Mouse (Mus musculus): ENCODE data around the gene Slfnl1. TPM values are rescaled to one million over a fixed set of nuclear protein-coding genes. Genes with fewer than 3 reads are reported as not detected.

Slfnl1 gene
- under 1 TPM in 3 of 4 experiments, not detected in 1; 0.43 to 0.70 (median 0.68) TPM for total RNA-seq (2022)

- no peak for DNase-seq (ENCODE audit: low spot score in 2 of 2)
Measured at GRCm38 (mm10) chr4:120531986-120532385, at the start of gene Slfnl1. TSS of gene Slfnl1 (plus strand) at chr4:120532231.

GRCm38 (mm10) chr4:120487707-120488106 is 44.3 kb upstream of the Slfnl1 start:
- no peak for DNase-seq (ENCODE audit: low spot score in 2 of 2)

- no peak for DNase-seq (ENCODE audit: low spot score in 2 of 2)
Measured at GRCm38 (mm10) chr4:120506955-120507354, 25.1 kb upstream of the Slfnl1 start.

GRCm38 (mm10) chr4:120511203-120511602 is 20.8 kb upstream of the Slfnl1 start:
- no peak for DNase-seq (ENCODE audit: low spot score in 2 of 2)

GRCm38 (mm10) chr4:120514366-120514765 is 17.7 kb upstream of the Slfnl1 start:
- DNase-seq (ENCODE audit: low spot score in 2 of 2) = no peak

- no peak for DNase-seq (ENCODE audit: low spot score in 2 of 2)
Measured at GRCm38 (mm10) chr4:120516491-120516890, 15.5 kb upstream of the Slfnl1 start.

- DNase-seq (ENCODE audit: low spot score in 2 of 2) = no peak
Measured at GRCm38 (mm10) chr4:120516907-120517306, 15.1 kb upstream of the Slfnl1 start.

- DNase-seq (ENCODE audit: low spot score in 2 of 2) = no peak
Measured at GRCm38 (mm10) chr4:120517335-120517734, 14.7 kb upstream of the Slfnl1 start.

- DNase-seq (ENCODE audit: low spot score in 2 of 2) = no peak
Measured at GRCm38 (mm10) chr4:120521761-120522160, 10.3 kb upstream of the Slfnl1 start.

GRCm38 (mm10) chr4:120522351-120522750 is 9.7 kb upstream of the Slfnl1 start:
- DNase-seq (ENCODE audit: low spot score in 2 of 2) = no peak

GRCm38 (mm10) chr4:120523092-120523491 is 8.9 kb upstream of the Slfnl1 start:
- no peak for DNase-seq (ENCODE audit: low spot score in 2 of 2)

GRCm38 (mm10) chr4:120528171-120528570 is 3.9 kb upstream of the Slfnl1 start:
- DNase-seq (ENCODE audit: low spot score in 2 of 2) = no peak

GRCm38 (mm10) chr4:120538664-120539063 is 6.6 kb downstream of the Slfnl1 start:
- no peak for DNase-seq (ENCODE audit: low spot score in 2 of 2)

- DNase-seq (ENCODE audit: low spot score in 2 of 2) = no peak
Measured at GRCm38 (mm10) chr4:120544896-120545295, 12.9 kb downstream of the Slfnl1 start.

- no peak for DNase-seq (ENCODE audit: low spot score in 2 of 2)
Measured at GRCm38 (mm10) chr4:120556592-120556991, 24.6 kb downstream of the Slfnl1 start.

- DNase-seq (ENCODE audit: low spot score in 2 of 2) = no peak
Measured at GRCm38 (mm10) chr4:120565726-120566125, 33.7 kb downstream of the Slfnl1 start.

- DNase-seq (ENCODE audit: low spot score in 2 of 2) = no peak
Measured at GRCm38 (mm10) chr4:120568005-120568404, 36.0 kb downstream of the Slfnl1 start.

GRCm38 (mm10) chr4:120569025-120569424 is 37.0 kb downstream of the Slfnl1 start:
- no peak for DNase-seq (ENCODE audit: low spot score in 2 of 2)

GRCm38 (mm10) chr4:120569486-120570437 is 37.7 kb downstream of the Slfnl1 start, which contains the start of gene Ctps:
TSS of gene Ctps (minus strand) at chr4:120570276.
- peak; percentile 89 to 92 for DNase-seq (ENCODE audit: low spot score in 2 of 2)

GRCm38 (mm10) chr4:120570438-120571069 is 38.5 kb downstream of the Slfnl1 start:
- DNase-seq (ENCODE audit: low spot score in 2 of 2) = no peak

GRCm38 (mm10) chr4:120571070-120571464 is 39.0 kb downstream of the Slfnl1 start:
- no peak for DNase-seq (ENCODE audit: low spot score in 2 of 2)

- DNase-seq (ENCODE audit: low spot score in 2 of 2) = no peak
Measured at GRCm38 (mm10) chr4:120571691-120572090, 39.7 kb downstream of the Slfnl1 start.

Measured in layer of hippocampus, adult 8-10 months (tissue).